Mouse (Mus musculus) stomach, embryonic 16.5 days (tissue): ENCODE results near the gene Tnip2. TPM values are rescaled to one million over a fixed set of nuclear protein-coding genes. Genes with fewer than 3 reads are reported as not detected.

Experiments
- ATAC-seq: fragments of 200-750 bp; cut with Nextera tagmentation; 2 replicates; pipeline ENCODE4 v1.8.0; 2017; ENCODE audit warnings: moderate number of reproducible peaks, moderate TSS enrichment; ENCODE audit not compliant: insufficient read depth, low FRiP score
- H3K27ac ChIP-seq: fragments of 300-500 bp; sonication (generic); 2 replicates; pipeline ENCODE4 v1.5.1; 2014; ENCODE audit warnings: low read length
- H3K27me3 ChIP-seq: fragments of 300-500 bp; sonication (generic); 2 replicates; pipeline ENCODE4 v1.6.1; 2014; ENCODE audit warnings: low read length, control low read depth, mixed read lengths; ENCODE audit not compliant: control insufficient read depth, insufficient read depth
- H3K36me3 ChIP-seq: fragments of 300-500 bp; sonication (generic); 2 replicates; pipeline ENCODE4 v1.6.1; 2014; ENCODE audit warnings: low read length; ENCODE audit not compliant: control insufficient read depth, insufficient read depth
- H3K4me1 ChIP-seq: fragments of 300-500 bp; sonication (generic); 2 replicates; pipeline ENCODE4 v1.6.1; 2014; ENCODE audit warnings: low read length, control low read depth, mixed read lengths; ENCODE audit not compliant: control insufficient read depth, insufficient read depth
- H3K4me2 ChIP-seq: fragments of 300-500 bp; sonication (generic); 2 replicates; pipeline ENCODE4 v1.6.1; 2014; ENCODE audit warnings: low read depth, low read length, mixed read lengths
- H3K4me3 ChIP-seq: fragments of 300-500 bp; sonication (generic); replicated peaks from 2 replicates; pipeline ENCODE4 v1.5.1; 2014; ENCODE audit warnings: mild to moderate bottlenecking, low read length
- H3K9ac ChIP-seq: fragments of 300-500 bp; sonication (generic); 2 replicates; pipeline ENCODE4 v1.6.1; 2014; ENCODE audit warnings: low read length
- H3K9me3 ChIP-seq: fragments of 300-500 bp; sonication (generic); replicated peaks from 2 replicates; pipeline ENCODE4 v1.6.1; 2016; ENCODE audit warnings: low read length, control low read depth; ENCODE audit not compliant: control insufficient read depth
- WGBS: fragments of 180-500 bp; shearing (Covaris S2); extraction: QIAGEN DNeasy Blood & Tissue Kit; methylation state at CpG from one replicate; pipeline ENCODE4 v1.1.7; 2014; 5-methylcytosine and 5-hydroxymethylcytosine counted together
- polyA plus RNA-seq: library from polyadenylated mRNA; unstranded; fragments of >200 nt; fragmentation: Nextera tagmentation; extraction: Ambion mirVana; gene quantifications from 2 replicates; pipeline ENCODE4 v1.2.1, GENCODE M21; 2015

Tnip2 gene
- polyA plus RNA-seq: 29.2 and 31.6 TPM in 2 replicates

DNA sequence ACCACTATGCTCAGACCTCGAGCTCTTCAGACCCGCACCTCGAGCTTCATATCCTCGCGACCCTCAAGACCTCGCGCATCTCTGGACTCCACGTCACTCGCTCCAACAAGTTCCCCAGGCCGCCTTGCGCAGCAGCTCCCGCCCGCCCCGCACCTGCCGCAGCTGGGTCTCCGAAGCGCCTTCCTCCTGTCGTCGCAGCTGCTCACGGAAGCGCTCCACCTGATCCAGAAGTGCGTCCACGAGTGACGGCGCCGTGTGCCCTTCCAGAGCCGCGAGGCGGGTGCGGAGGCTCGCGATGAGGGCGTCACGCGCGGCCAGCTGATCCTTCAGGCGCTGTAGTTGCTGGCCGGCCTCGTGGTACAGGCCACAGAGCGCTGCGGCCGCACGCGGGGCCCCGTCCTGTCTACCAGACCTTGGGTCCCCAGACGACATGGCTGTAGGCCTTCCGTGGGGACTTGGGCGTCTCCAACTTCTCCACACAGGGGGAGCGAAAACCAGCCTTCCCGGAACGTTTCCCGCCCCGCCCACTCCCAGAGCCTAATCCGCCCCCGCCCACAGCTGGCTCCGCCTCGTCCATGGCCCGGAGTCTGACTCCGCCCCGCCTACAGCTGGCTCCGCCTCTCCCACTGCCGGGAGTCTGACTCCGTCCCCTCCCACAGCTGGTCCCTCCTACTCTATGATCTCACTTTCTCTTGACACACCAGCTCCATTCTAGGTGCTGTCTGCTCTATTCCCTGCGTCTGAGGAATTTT lies at the start of gene Tnip2:
TSS of gene Tnip2 (minus strand) at position 526 of the 752 bp plus-strand sequence.
- ATAC-seq: peak; percentile 99
- Histone ChIP-seq H3K4me3 (peak within 1 kb of the TSS; percentile 87), H3K4me1 (peaks cover 7% of the 10 kb centered on the region), H3K9ac (peak within 1 kb of the TSS; percentile 91), H3K4me2 (peak within 1 kb of the TSS; percentile 92), H3K9me3 (no peaks in the 10 kb centered on the region), H3K27me3 (no peaks in the 10 kb centered on the region), H3K36me3 (no peaks in the 10 kb centered on the region), H3K27ac (peak within 1 kb of the TSS; percentile 74)
- WGBS: under 1% methylated on average over 64 of the region's 64 CpGs

DNA sequence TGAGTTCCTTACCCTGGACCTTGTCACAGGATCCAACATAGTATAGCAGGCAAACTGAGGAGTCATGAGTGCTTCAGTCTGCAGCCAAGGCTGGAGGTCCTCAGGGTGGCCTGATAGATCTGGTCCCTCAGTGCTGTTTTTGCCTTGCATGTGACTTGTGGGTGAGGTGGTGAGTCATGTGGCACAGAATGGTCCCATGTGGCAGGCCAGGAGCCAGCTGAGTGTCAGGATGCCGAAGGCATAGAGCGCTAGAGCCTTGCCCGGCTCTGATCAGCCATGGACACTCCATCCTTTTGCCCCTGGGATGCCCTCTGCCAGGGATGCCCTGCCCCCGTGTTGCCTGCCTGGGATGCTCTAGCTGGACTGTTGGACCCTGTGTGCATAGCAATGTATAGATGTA lies 38.0 kb upstream of the Tnip2 start:
- Histone ChIP-seq H3K4me1 (no peaks in the 10 kb centered on the region), H3K27ac (no peak overlapping the region), H3K4me3 (no peak overlapping the region), H3K9me3 (no peaks in the 10 kb centered on the region), H3K4me2 (no peak overlapping the region), H3K36me3 (no peaks in the 10 kb centered on the region), H3K9ac (no peak overlapping the region), H3K27me3 (no peaks in the 10 kb centered on the region)
- no peak for ATAC-seq
- 92% methylated on average over 4 of the region's 4 CpGs for WGBS

DNA sequence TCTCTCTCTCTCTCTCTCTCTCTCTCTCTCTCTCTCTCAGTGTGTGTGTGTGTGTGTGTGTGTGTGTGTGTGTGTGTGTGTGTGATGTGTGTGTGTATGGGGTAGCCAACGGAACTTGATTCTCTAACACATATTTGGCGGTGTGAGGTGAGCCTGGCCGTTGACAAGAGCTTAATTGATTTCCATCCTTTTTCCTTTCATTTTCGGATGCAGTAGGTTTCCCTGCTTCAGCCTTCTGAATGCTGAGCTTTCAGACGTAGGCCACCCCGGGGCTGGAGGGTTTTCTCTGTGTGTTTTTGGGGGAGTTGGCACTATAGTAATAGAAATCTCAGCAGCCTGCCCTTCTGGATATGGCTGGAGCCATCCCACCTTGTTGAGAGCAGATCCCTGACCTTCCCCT lies 36.5 kb upstream of the Tnip2 start:
- H3K27me3 ChIP-seq: no peaks in the 10 kb centered on the region
- H3K27ac ChIP-seq: no peak overlapping the region
- H3K9ac ChIP-seq: peak overlapping the region; percentile 90
- no peaks in the 10 kb centered on the region for H3K4me1 ChIP-seq
- H3K36me3 ChIP-seq: no peaks in the 10 kb centered on the region
- WGBS: 6% methylated on average over 6 of the region's 6 CpGs
- H3K9me3 ChIP-seq: no peaks in the 10 kb centered on the region
- no peak for ATAC-seq
- H3K4me3 ChIP-seq: peak overlapping the region; percentile 76
- peak overlapping the region; percentile 84 for H3K4me2 ChIP-seq

DNA sequence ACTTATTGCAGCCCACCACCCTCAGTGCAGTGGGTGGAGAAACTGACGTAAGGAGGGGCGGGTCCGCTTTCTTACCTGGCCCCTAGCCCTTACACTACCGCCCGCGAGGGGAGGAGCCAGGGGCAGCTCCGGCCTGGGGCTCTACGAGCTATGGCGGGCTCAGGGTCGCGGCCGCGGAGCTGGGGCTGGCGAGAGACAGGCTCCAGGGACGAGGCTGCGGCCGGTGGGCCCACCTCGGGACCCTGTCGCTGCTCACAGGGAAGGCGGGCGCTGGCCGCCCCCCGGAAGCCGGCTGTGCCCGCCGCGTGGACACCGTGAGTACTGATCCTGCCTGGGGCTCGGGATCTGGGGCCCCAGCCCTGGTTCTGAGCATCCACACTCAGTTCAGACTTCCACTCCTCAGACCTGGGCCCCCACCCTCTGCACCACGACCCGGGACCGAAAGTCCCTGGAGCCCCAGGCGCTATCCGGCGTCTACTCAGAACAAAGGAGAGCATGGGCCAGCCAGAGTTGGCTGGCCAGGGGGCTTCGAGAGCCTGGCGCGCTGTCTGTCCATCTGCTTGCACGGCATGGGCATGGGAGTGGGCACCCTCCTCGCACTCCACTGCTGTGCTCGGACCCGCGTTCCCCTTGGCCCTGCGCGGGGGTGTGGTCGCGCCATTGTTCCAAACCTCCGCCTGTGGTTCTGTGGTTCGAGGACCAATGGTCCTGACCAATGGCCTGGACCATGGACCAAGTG lies 35.9 kb upstream of the Tnip2 start:
- H3K27me3 ChIP-seq: no peaks in the 10 kb centered on the region
- H3K27ac ChIP-seq: no peak overlapping the region
- H3K4me3 ChIP-seq: peak overlapping the region; percentile 76
- H3K36me3 ChIP-seq: no peaks in the 10 kb centered on the region
- H3K9me3 ChIP-seq: no peaks in the 10 kb centered on the region
- no peaks in the 10 kb centered on the region for H3K4me1 ChIP-seq
- H3K4me2 ChIP-seq: peak overlapping the region; percentile 84
- WGBS: 0% methylated on average over 46 of the region's 49 CpGs
- peak; percentile 80 for ATAC-seq
- H3K9ac ChIP-seq: peak overlapping the region; percentile 90

DNA sequence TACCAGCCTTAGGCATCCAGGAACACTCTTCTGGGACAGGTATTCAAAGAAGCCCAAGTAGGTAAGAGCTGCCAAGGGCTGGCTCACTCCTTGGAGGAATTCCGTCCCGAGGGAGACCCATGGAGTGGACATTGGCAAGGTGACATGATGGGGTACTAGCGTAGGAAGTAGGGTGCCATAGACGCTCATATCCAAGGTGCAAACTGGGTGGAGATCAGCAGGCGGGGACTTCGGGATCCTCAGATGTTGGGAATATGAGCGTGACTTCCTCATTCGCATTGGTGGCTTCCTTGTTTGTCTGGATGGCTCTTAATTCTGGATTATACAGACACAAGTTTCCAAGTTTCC lies 35.3 kb upstream of the Tnip2 start:
- Histone ChIP-seq H3K27ac (no peak overlapping the region), H3K9me3 (no peaks in the 10 kb centered on the region), H3K4me3 (peak overlapping the region; percentile 76), H3K9ac (peak overlapping the region; percentile 90), H3K36me3 (no peaks in the 10 kb centered on the region), H3K4me2 (peak overlapping the region; percentile 84), H3K27me3 (no peaks in the 10 kb centered on the region), H3K4me1 (no peaks in the 10 kb centered on the region)
- ATAC-seq: no peak
- WGBS: 13% methylated on average over 8 of the region's 8 CpGs

DNA sequence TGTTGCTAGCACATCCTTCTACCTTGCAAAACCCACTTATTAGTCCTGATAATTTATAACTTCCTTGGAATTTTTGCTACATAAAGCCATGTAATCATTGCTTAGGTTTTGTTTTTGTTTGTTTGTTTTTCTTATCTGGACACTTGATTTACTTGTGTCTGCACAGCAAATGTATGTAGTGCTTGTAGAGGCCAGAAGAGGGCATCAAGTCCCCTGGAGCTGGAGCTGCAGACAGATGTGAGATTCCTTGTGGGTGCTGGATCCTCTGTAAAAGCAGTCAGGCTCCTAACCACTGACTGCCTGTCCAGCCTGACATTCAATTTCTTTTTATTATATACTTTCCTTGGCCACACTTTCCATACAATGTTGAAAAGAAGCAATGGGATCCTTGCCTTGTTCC lies 33.6 kb upstream of the Tnip2 start:
- Histone ChIP-seq H3K4me2 (no peak overlapping the region), H3K9me3 (no peaks in the 10 kb centered on the region), H3K27ac (no peak overlapping the region), H3K9ac (no peak overlapping the region), H3K27me3 (no peaks in the 10 kb centered on the region), H3K36me3 (no peaks in the 10 kb centered on the region), H3K4me1 (no peaks in the 10 kb centered on the region), H3K4me3 (no peak overlapping the region)
- ATAC-seq: no peak

DNA sequence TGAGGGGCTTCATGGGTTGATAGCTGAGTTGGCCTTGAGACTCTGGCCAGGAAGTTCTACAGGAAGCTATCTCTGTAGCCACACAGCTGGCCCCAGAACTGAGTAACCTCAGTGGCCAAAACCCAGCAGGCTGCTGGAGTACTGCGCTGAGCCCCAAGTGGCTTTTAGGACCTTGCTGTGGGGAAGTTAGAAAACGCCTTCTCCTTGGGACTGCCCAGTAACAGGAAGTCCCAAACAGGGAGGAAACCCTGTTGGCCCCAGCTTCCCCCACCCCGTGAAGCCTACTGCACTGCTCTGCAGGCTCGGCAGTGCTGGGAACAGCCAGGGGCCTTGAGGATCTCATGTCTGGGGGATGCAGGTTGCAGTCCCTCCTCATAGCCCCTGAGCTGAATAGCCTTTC lies 29.3 kb upstream of the Tnip2 start:
- no peak for ATAC-seq
- Histone ChIP-seq H3K36me3 (no peaks in the 10 kb centered on the region), H3K9me3 (no peaks in the 10 kb centered on the region), H3K4me1 (no peaks in the 10 kb centered on the region), H3K27me3 (no peaks in the 10 kb centered on the region), H3K9ac (no peak overlapping the region), H3K4me3 (no peak overlapping the region; the same call in 1 of the 2 replicates), H3K27ac (no peak overlapping the region), H3K4me2 (no peak overlapping the region)
- WGBS: 53% methylated on average over 4 of the region's 4 CpGs

DNA sequence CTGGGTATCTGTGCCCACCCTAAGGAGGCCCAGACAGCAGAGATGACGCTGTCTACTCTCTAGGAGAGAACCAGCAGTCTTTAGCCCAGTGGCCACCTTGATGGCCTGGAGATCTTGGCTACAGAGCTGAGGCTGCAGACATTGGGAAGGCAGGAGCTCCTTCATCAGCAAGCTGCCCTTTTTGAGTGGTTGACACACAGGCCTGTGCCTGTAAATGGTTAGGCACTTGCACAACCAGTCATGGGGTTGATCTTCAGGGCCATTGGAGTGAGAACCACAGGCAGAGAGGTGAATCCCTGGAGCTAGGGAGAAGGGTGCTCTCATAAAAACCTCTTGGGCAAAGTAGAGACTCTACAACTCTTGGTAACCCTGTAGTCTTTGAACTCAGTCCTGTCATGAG lies 28.4 kb upstream of the Tnip2 start:
- WGBS: 48% methylated on average over 1 of the region's 1 CpGs
- Histone ChIP-seq H3K9me3 (no peaks in the 10 kb centered on the region), H3K4me1 (no peaks in the 10 kb centered on the region), H3K4me3 (no peak overlapping the region), H3K36me3 (no peaks in the 10 kb centered on the region), H3K4me2 (no peak overlapping the region), H3K27ac (no peak overlapping the region), H3K9ac (no peak overlapping the region), H3K27me3 (no peaks in the 10 kb centered on the region)
- no peak for ATAC-seq

DNA sequence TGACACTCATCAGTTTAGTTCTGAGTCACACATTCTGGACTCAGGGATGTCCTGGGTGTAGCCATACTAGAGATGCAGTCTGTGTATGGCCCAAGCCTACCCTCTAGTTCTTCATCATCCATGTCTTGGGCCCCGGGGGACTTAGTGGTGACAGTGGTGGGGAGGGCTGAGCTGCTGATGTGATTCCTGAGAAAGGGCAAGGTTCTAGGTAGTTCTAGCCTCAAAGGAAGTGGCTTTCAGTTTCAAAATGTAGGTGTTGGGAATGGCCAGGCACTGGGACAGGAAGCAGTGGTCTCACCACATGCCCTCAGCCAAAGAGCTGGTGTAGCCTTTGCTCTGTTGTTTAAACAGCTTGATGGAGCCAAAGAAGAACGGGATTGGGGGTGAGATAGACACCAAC lies 25.3 kb upstream of the Tnip2 start:
- no peak overlapping the region for H3K4me2 ChIP-seq
- H3K4me3 ChIP-seq: no peak overlapping the region
- ATAC-seq: no peak
- no peaks in the 10 kb centered on the region for H3K9me3 ChIP-seq
- no peaks in the 10 kb centered on the region for H3K27me3 ChIP-seq
- no peak overlapping the region for H3K27ac ChIP-seq
- no peak overlapping the region for H3K9ac ChIP-seq
- 92% methylated on average over 2 of the region's 2 CpGs for WGBS
- no peaks in the 10 kb centered on the region for H3K4me1 ChIP-seq
- H3K36me3 ChIP-seq: no peaks in the 10 kb centered on the region
